Mouse (Mus musculus) layer of hippocampus, postnatal 36 days (tissue): ENCODE results near the gene Olfr490. TPM values are rescaled to one million over a fixed set of nuclear protein-coding genes. Genes with fewer than 3 reads are reported as not detected.

ENCODE experiments used
- DNase-seq, 2 experiments: peaks; one replicate each; pipeline ENCODE4 v3.0.0; 2022
- total RNA-seq, 2 experiments: library from RNA; stranded (reverse); gene quantifications; 2 replicates each; pipeline ENCODE4 v1.2.3; 2021

Gene Olfr490
- not detected for total RNA-seq

DNA sequence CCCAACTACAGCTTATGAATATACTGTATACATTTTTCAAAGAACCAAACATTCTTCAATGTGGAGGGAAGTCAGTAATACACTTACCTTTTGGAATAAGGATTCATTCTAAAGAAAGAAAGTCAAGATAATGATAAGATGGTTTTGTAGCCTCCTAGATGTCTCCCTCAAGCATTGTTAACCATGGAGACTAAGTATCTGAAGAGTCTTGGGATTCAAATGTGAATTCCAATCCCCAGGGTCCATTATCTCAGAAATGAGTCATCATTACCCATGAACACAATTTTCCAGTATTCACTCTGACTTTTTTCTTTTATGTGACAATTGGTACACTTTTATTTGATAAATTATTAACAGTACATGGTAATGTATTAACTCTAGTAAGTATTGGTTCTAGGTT is at the start of gene Olfr490:
TSS of gene Olfr490 (minus strand) at position 101 of the 400 bp plus-strand sequence.
- DNase-seq: no peak

GRCm38 (mm10) chr7:108323574-108323973 is 34.8 kb upstream of the Olfr490 start, which contains the start of gene Olfr492:
Olfr492 (minus strand) TSS chr7:108323674.
- no peak for DNase-seq

GRCm38 (mm10) chr7:108313151-108313550 is 24.4 kb upstream of the Olfr490 start, which contains the start of gene Olfr491:
Olfr491 (plus strand) TSS chr7:108313451.
- no peak for DNase-seq

DNA sequence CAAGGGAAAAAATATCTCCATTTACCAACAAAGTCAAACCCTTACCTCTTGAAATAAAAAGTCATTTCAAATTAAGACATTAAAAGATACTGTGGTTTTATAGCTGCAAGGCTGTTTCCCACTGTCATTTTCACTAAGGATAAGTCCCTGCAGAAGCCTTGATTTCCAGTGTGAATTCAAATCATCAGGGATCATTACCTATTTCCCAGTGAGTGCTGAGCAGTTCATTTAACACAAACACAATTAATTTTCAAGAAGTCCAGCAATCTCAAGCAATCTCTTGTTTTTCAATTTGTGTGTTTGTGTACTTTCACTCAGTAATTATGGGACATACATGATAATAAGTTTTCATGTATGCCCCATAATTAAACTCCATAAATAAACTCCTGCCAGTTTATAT is 30.5 kb downstream of the Olfr490 start, which contains the start of gene Olfr488:
TSS of gene Olfr488 (minus strand) at position 101 of the 400 bp plus-strand sequence.
- no peak for DNase-seq

Other genes with a start within 250 kb of the Olfr490 start
- gene Olfr479, start 238.2 kb downstream of the Olfr490 start, total RNA-seq: not detected
- not detected for gene Olfr480, start 221.6 kb downstream of the Olfr490 start, total RNA-seq
- not detected for gene Olfr481, start 209.1 kb downstream of the Olfr490 start, total RNA-seq
- 1 to 10 TPM; 2.0 to 2.6 TPM for gene Olfr482, start 191.3 kb downstream of the Olfr490 start, total RNA-seq
- not detected for gene Olfr483, start 188.1 kb downstream of the Olfr490 start, total RNA-seq
- not detected for gene Olfr484, start 161.5 kb downstream of the Olfr490 start, total RNA-seq
- not detected for gene Olfr485, start 129.1 kb downstream of the Olfr490 start, total RNA-seq
- not detected for gene Olfr486, start 116.2 kb downstream of the Olfr490 start, total RNA-seq
- gene Olfr487, start 74.3 kb downstream of the Olfr490 start, total RNA-seq: not detected
- not detected for gene Olfr488, start 30.6 kb downstream of the Olfr490 start, total RNA-seq
- not detected for gene Olfr491, start 24.5 kb upstream of the Olfr490 start, total RNA-seq
- not detected for gene Olfr492, start 34.7 kb upstream of the Olfr490 start, total RNA-seq
- gene Olfr493, start 58.0 kb upstream of the Olfr490 start, total RNA-seq: not detected
- not detected for gene Olfr494, start 76.4 kb upstream of the Olfr490 start, total RNA-seq
- gene Olfr495, start 104.2 kb upstream of the Olfr490 start, total RNA-seq: not detected
- gene Olfr497, start 131.5 kb upstream of the Olfr490 start, total RNA-seq: not detected
- gene Olfr498, start 176.4 kb upstream of the Olfr490 start, total RNA-seq: not detected
- not detected for gene Olfr502, start 236.1 kb upstream of the Olfr490 start, total RNA-seq